Mouse (Mus musculus) limb, embryonic 15.5 days (tissue): ENCODE data around the gene Zfp628. TPM values are rescaled to one million over a fixed set of nuclear protein-coding genes. Genes with fewer than 3 reads are reported as not detected.
"Not testable (repeated sequence)": the region's sequence is repeated elsewhere in the genome, so short reads cannot be mapped to it uniquely, and the experiment has no call there.

Experiments
- ATAC-seq: fragments of 200-750 bp; cut with Nextera tagmentation; 2 replicates; pipeline ENCODE4 v1.8.0; 2017; ENCODE audit warnings: low read depth, moderate TSS enrichment; ENCODE audit not compliant: insufficient number of reproducible peaks, low FRiP score, low TSS enrichment
- H3K27ac ChIP-seq: fragments of 300-500 bp; sonication (generic); 2 replicates; pipeline ENCODE4 v1.5.1; 2015; ENCODE audit warnings: moderate library complexity, mild to moderate bottlenecking, inconsistent platforms
- H3K27me3 ChIP-seq: fragments of 300-500 bp; sonication (generic); 2 replicates; pipeline ENCODE4 v1.6.1; 2015; ENCODE audit warnings: inconsistent platforms
- H3K36me3 ChIP-seq: fragments of 300-500 bp; sonication (generic); 2 replicates; pipeline ENCODE4 v1.6.1; 2015; ENCODE audit warnings: inconsistent platforms
- H3K4me1 ChIP-seq: fragments of 300-500 bp; sonication (generic); 2 replicates; pipeline ENCODE4 v1.6.1; 2015; ENCODE audit warnings: inconsistent platforms
- H3K4me2 ChIP-seq: fragments of 300-500 bp; sonication (generic); 2 replicates; pipeline ENCODE4 v1.6.1; 2015; ENCODE audit warnings: mild to moderate bottlenecking, inconsistent platforms
- H3K4me3 ChIP-seq: fragments of 300-500 bp; sonication (generic); 2 replicates; pipeline ENCODE4 v1.5.1; 2015; ENCODE audit warnings: mild to moderate bottlenecking, inconsistent platforms
- H3K9ac ChIP-seq: fragments of 300-500 bp; sonication (generic); 2 replicates; pipeline ENCODE4 v1.6.1; 2015; ENCODE audit warnings: inconsistent platforms
- H3K9me3 ChIP-seq: fragments of 300-500 bp; sonication (generic); 2 replicates; pipeline ENCODE4 v1.6.1; 2016; ENCODE audit warnings: inconsistent platforms
- WGBS: fragments of 180-500 bp; shearing (Covaris S2); methylation state at CpG from one replicate; pipeline ENCODE4 v1.1.7; 2015; 5-methylcytosine and 5-hydroxymethylcytosine counted together
- polyA plus RNA-seq: library from polyadenylated mRNA; unstranded; fragments of >200 nt; fragmentation: Nextera tagmentation; extraction: Ambion mirVana; gene quantifications from 2 replicates; pipeline ENCODE4 v1.2.1, GENCODE M21; 2015

Zfp628 gene
- 3.4 TPM in 2 replicates for polyA plus RNA-seq

GRCm38 (mm10) chr7:4915007-4915665, at the start of gene Zfp628:
Gene Zfp628 (plus strand): TSS chr7:4915217.
- under 1% methylated on average over 55 of the region's 56 CpGs for WGBS

DNA sequence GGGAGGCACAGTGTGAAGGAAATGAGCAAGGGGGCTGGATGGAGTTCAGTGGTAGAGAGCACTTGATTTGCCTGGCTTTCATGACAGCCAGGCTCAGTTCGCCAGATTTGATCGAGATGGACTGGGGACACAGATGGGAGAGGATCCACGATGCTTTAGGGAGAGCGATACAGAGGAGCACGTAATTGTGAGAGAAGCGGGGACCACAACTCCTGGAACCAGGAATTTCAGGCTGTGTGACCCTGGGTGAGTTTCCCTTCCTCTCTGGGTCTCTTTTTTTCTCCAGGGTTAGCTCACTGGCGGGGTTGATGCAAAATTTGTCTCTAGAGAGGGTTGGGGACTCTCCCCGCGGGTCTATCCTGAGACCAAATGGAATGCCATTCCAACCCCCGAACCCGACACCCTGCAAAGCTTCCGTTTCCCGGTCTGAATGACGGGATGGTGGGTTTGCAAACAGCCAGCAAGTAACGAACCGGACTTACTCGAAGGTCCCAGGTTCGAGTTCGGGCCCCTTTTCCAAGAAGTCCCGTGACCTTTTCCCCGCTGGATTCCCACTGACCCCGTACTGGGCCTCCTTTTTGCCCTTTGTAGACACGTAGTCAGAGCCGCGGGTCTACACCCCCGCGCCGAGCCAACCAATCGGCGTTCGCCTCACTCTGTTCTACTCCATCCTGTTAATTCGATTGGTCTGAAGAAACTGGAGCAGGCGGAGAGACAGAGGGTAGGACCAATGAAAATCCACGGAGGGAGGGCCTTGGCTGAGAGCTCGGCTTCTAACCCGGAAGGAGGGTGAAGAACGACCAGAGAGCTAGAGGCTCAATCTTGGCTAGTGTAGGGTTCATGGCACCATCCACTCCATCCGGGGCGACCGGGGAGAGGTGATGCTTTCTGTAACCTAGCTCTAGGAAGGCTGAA, 49.2 kb upstream of the Zfp628 start:
- peaks cover 24% of the 10 kb centered on the region for H3K4me1 ChIP-seq
- 4% methylated on average over 40 of the region's 40 CpGs for WGBS
- H3K36me3 ChIP-seq = no peaks in the 10 kb centered on the region
- H3K9ac ChIP-seq = peak overlapping the region; percentile 29
- peak overlapping the region; percentile 59 for H3K4me2 ChIP-seq
- H3K4me3 ChIP-seq = peak overlapping the region; percentile 55
- H3K27ac ChIP-seq = peak overlapping the region; percentile 74
- H3K9me3 ChIP-seq = no peaks in the 10 kb centered on the region
- H3K27me3 ChIP-seq = no peaks in the 10 kb centered on the region
- peak; percentile 100 for ATAC-seq

More at GRCm38 (mm10) chr7:4915007-4915665, at the start of gene Zfp628:
- Histone ChIP-seq H3K4me3 (peak within 1 kb of the TSS; percentile 71), H3K9me3 (no peaks in the 10 kb centered on the region), H3K9ac (peak within 1 kb of the TSS; percentile 76), H3K4me2 (peak within 1 kb of the TSS; percentile 72), H3K27ac (peak within 1 kb of the TSS; percentile 99), H3K36me3 (peaks cover 21% of the 10 kb centered on the region), H3K4me1 (peaks cover 28% of the 10 kb centered on the region), H3K27me3 (no peaks in the 10 kb centered on the region)
- ATAC-seq = peak; percentile 87

- H3K27ac ChIP-seq = peak overlapping the region; percentile 74
- WGBS = 43% methylated on average over 10 of the region's 10 CpGs
These were observed 48.3 kb upstream of the Zfp628 start for GRCm38 (mm10) chr7:4866631-4867180.

DNA sequence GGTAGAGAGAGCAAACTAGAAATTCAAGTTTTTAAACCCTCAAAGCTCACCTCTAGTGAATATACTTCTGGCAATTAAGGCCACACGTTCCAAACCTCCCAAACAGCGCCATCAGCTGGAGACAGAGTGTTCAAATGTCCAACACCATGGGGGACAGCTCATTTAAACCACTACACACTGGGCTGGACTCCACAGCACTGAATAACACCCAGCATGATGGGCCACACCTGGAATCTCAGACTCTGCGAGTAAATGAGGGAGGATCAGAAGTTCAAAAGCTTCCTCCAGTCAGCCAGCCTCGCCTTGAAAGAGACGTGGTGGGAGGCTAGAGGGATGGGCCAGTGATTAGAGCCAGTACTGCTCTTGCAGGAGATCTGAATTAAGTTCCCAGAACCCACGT, 44.9 kb upstream of the Zfp628 start, which contains the start of gene Isoc2b:
TSS of gene Isoc2b (minus strand) at position 126 of the 400 bp plus-strand sequence.
- no peak within 1 kb of the TSS for H3K27ac ChIP-seq
- no peaks in the 10 kb centered on the region for H3K36me3 ChIP-seq
- 43% methylated on average over 6 of the region's 6 CpGs for WGBS
- ATAC-seq = no peak
- H3K9me3 ChIP-seq = no peaks in the 10 kb centered on the region
- H3K4me3 ChIP-seq = no peak within 1 kb of the TSS
- H3K4me2 ChIP-seq = no peak within 1 kb of the TSS
- H3K9ac ChIP-seq = no peak within 1 kb of the TSS
- H3K27me3 ChIP-seq = no peaks in the 10 kb centered on the region
- peaks cover 20% of the 10 kb centered on the region for H3K4me1 ChIP-seq

More at GRCm38 (mm10) chr7:4866631-4867180, 48.3 kb upstream of the Zfp628 start:
- no peaks in the 10 kb centered on the region for H3K27me3 ChIP-seq
- no peak for ATAC-seq
- H3K9ac ChIP-seq = peak overlapping the region; percentile 24
- H3K9me3 ChIP-seq = no peaks in the 10 kb centered on the region
- peak overlapping the region; percentile 55 for H3K4me3 ChIP-seq
- peaks cover 24% of the 10 kb centered on the region for H3K4me1 ChIP-seq
- peak overlapping the region; percentile 59 for H3K4me2 ChIP-seq
- H3K36me3 ChIP-seq = no peaks in the 10 kb centered on the region

DNA sequence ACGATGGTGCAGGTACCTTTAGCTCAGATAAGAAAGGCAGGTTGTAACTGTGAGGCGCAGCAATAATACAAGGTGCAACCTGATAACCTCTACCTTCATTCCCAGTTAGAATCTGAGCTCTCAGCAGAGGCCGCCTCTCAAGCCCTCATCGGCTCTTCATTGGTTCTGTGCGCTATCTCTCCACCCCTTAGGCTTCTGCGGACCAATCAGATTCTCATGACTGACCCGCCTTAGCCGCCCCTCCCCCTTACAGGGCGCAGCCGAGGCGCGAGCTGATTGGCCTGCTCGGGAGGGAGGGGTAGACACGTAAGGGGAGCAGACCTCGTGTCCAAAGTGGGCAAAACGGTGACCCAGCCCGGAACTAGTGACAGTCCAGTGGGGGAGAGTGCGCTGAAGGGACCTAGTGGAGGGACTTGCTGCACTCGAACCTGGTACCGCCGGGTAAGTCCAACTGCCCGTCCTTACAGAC, 38.2 kb upstream of the Zfp628 start, which contains the start of gene Isoc2a:
TSS of gene Isoc2a (plus strand) at position 401 of the 469 bp plus-strand sequence.
- peak within 1 kb of the TSS; percentile 60 for H3K4me3 ChIP-seq
- WGBS = under 1% methylated on average over 22 of the region's 22 CpGs
- H3K9ac ChIP-seq = peak within 1 kb of the TSS; percentile 55
- H3K27ac ChIP-seq = 0 out of 2 replicates have a peak within 1 kb of the TSS, but pooled peaks have one; percentile 47
- peak; percentile 99 for ATAC-seq
- no peaks in the 10 kb centered on the region for H3K9me3 ChIP-seq
- no peaks in the 10 kb centered on the region for H3K27me3 ChIP-seq
- H3K4me2 ChIP-seq = peak within 1 kb of the TSS; percentile 84
- H3K4me1 ChIP-seq = peaks cover 15% of the 10 kb centered on the region
- H3K36me3 ChIP-seq = no peaks in the 10 kb centered on the region

DNA sequence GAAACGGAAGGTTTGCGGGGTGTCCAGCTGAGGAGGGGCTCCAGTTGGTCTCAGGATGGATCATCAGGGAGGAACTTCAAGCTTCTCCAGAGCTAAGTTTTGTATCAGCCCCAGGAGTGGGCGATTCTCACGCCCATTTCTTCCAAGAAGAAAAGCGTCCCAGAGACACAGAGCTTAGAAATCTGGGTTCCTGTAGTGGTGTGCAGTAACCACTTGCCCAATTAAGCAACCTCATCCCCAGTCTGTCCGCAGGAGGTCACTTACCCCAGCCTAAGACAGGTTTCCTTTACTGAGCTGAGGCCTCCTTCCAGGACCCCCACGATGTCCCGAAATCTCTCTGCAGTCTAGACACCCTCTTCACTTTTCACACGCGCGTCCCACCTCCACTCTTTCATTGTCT, 37.8 kb upstream of the Zfp628 start:
- Histone ChIP-seq H3K27me3 (no peaks in the 10 kb centered on the region), H3K4me3 (peak overlapping the region; percentile 60), H3K9me3 (no peaks in the 10 kb centered on the region), H3K36me3 (no peaks in the 10 kb centered on the region), H3K9ac (peak overlapping the region; percentile 55), H3K4me2 (peak overlapping the region; percentile 84), H3K4me1 (peaks cover 15% of the 10 kb centered on the region), H3K27ac (0 out of 2 replicates have a peak overlapping the region, but pooled peaks have one; percentile 47)
- ATAC-seq = no peak
- 6% methylated on average over 11 of the region's 11 CpGs for WGBS

DNA sequence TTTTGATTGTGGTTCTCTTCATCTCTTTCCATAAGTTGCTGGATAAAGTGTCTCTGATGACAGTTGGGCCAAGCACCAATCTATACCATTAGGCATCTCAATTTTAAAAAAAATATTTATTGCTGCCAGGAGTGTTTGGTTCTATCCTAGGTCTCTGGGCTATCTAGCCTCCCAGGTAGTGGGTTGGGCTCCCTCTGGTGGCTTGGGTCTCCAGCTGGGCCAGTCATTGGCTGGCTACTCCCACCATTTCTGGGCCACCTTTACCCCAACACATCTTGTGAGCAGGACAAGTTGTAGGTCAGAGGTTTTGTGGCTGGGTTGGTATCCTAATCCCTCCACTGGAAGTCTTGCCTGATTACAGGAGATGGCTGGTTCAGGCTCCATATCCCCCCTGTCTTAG, 36.8 kb upstream of the Zfp628 start:
- Histone ChIP-seq H3K27me3 (no peaks in the 10 kb centered on the region), H3K4me3 (no peak overlapping the region; the same call in 1 of the 2 replicates), H3K4me1 (peaks cover 15% of the 10 kb centered on the region), H3K27ac (no peak overlapping the region), H3K9me3 (no peaks in the 10 kb centered on the region), H3K4me2 (no peak overlapping the region), H3K36me3 (no peaks in the 10 kb centered on the region), H3K9ac (no peak overlapping the region)
- ATAC-seq = no peak

GRCm38 (mm10) chr7:4879036-4879435, 36.0 kb upstream of the Zfp628 start:
- H3K27me3 ChIP-seq, H3K4me2 ChIP-seq, H3K27ac ChIP-seq, H3K9me3 ChIP-seq, H3K36me3 ChIP-seq, H3K9ac ChIP-seq, H3K4me3 ChIP-seq, ATAC-seq: not testable (repeated sequence)
- 88% methylated on average over 1 of the region's 1 CpGs for WGBS
- H3K4me1 ChIP-seq = peaks cover 15% of the 10 kb centered on the region

GRCm38 (mm10) chr7:4886680-4887079, 28.3 kb upstream of the Zfp628 start:
- Histone ChIP-seq H3K4me2 (no peak overlapping the region), H3K36me3 (no peaks in the 10 kb centered on the region), H3K9ac (no peak overlapping the region), H3K27me3 (no peaks in the 10 kb centered on the region), H3K4me3 (no peak overlapping the region), H3K27ac (peak overlapping the region; percentile 17; the same call in 1 of the 2 replicates), H3K4me1 (peaks cover 6% of the 10 kb centered on the region; the same call in 1 of the 2 replicates), H3K9me3 (no peaks in the 10 kb centered on the region)
- no peak for ATAC-seq
- 42% methylated on average over 4 of the region's 4 CpGs for WGBS

GRCm38 (mm10) chr7:4895186-4895585, 19.8 kb upstream of the Zfp628 start:
- 55% methylated on average over 11 of the region's 11 CpGs for WGBS
- H3K36me3 ChIP-seq = no peaks in the 10 kb centered on the region; the same call in 1 of the 2 replicates
- no peak for ATAC-seq
- H3K27me3 ChIP-seq = peaks cover 13% of the 10 kb centered on the region; the same call in 1 of the 2 replicates
- no peak overlapping the region for H3K4me3 ChIP-seq
- peaks cover 13% of the 10 kb centered on the region for H3K4me1 ChIP-seq
- no peak overlapping the region for H3K4me2 ChIP-seq
- H3K27ac ChIP-seq = no peak overlapping the region
- H3K9me3 ChIP-seq = no peaks in the 10 kb centered on the region
- no peak overlapping the region for H3K9ac ChIP-seq

- 16% methylated on average over 18 of the region's 18 CpGs for WGBS
These were observed 16.0 kb upstream of the Zfp628 start for GRCm38 (mm10) chr7:4898851-4899648.

More at GRCm38 (mm10) chr7:4898851-4899648, 16.0 kb upstream of the Zfp628 start:
- no peak for ATAC-seq
- Histone ChIP-seq H3K36me3 (no peaks in the 10 kb centered on the region; the same call in 1 of the 2 replicates), H3K4me2 (peak overlapping the region; percentile 40), H3K4me1 (peaks cover 17% of the 10 kb centered on the region), H3K9me3 (no peaks in the 10 kb centered on the region), H3K27me3 (peaks cover 21% of the 10 kb centered on the region; the same call in 1 of the 2 replicates), H3K27ac (no peak overlapping the region), H3K9ac (no peak overlapping the region), H3K4me3 (peak overlapping the region; percentile 26)
